ENCODE assay signal across 8 mouse cellular contexts in the genomic region with DNA sequence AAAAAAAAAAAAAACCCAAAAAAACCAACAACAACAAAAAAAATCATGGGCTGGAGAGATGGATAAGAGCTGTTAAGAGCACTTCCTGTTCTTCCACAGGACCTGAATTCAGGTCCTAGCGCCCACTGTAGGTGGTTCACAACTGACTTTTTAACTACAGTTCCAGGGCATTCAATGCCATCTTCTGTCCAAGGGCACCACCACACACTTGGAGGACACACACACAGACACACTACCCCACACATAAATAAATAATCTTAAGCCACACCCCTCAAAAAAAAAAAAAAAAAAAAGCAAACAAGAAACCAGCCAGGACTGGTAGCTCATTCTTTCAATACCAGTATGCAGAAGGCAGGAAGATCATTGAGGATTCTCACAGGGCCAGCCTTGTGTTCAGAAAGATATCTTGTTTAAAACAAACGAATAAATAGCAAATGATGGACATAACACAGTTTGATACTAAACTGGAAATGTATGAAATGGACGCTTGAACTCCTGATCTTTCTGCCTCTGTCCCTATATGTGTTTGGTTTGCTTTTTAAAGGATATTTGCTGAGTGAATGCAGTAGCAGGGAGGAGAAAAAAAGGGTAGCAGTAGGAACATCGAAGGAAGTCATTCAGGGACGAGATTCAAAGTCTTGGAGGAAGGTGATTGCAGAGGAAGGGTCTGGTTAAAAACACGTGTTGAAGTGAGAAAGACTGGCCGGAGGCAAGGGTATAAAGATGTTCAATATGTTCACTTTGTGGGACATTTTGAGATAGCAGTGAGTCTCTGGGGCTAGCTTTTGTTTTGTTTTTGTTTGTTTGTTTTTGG. TPM values are rescaled to one million over a fixed set of nuclear protein-coding genes. Genes with fewer than 3 reads are reported as not detected.
A peak's percentile ranks its signal among the peaks of the same experiment; 100 is the strongest.
DNase-seq lines count a peak whose midpoint lies in the region; ATAC-seq and TF ChIP-seq lines count a peak whose summit lies in the region.

No protein-coding gene starts in this region.

- 21% methylated on average over 7 of the region's 7 CpGs for WGBS in lung, embryonic 14.5 days
- WGBS in heart, embryonic 16.5 days = 21% methylated on average over 7 of the region's 7 CpGs
- WGBS in macrophage (ENCODE audit: missing documents) = 14% methylated on average over 7 of the region's 7 CpGs

- H3K9me3 ChIP-seq in lung, embryonic 14.5 days (ENCODE audit: low read depth, low read length) = no peaks in the 10 kb centered on the region
- no peaks in the 10 kb centered on the region for H3K9me3 ChIP-seq in heart, embryonic 16.5 days (replicated peaks; ENCODE audit: control insufficient read depth, low read length)

- peak overlapping the region; percentile 59 for H3K4me2 ChIP-seq in lung, embryonic 14.5 days
- H3K4me2 ChIP-seq in heart, embryonic 16.5 days (ENCODE audit: low read depth, low read length) = peak overlapping the region; percentile 68

- peaks cover 3% of the 10 kb centered on the region; the same call in 1 of the 2 replicates for H3K4me1 ChIP-seq in lung, embryonic 14.5 days (ENCODE audit: insufficient read depth)
- H3K4me1 ChIP-seq in heart, embryonic 16.5 days (ENCODE audit: control insufficient read depth, insufficient read depth, low read length) = peaks cover 9% of the 10 kb centered on the region

- ATAC-seq in lung, embryonic 14.5 days (ENCODE audit: insufficient read depth) = no peak
- no peak for ATAC-seq in heart, embryonic 16.5 days (replicated peaks; ENCODE audit: extremely low read depth, insufficient read depth, low FRiP score)

- H3K36me3 ChIP-seq in lung, embryonic 14.5 days (ENCODE audit: insufficient read depth) = no peaks in the 10 kb centered on the region
- H3K36me3 ChIP-seq in heart, embryonic 16.5 days (ENCODE audit: control insufficient read depth, insufficient read depth) = no peaks in the 10 kb centered on the region
- H3K36me3 ChIP-seq in macrophage (ENCODE audit: inconsistent target) = no peaks in the 10 kb centered on the region

- peak overlapping the region; percentile 90 for H3K9ac ChIP-seq in lung, embryonic 14.5 days
- peak overlapping the region; percentile 78 for H3K9ac ChIP-seq in heart, embryonic 16.5 days (ENCODE audit: low read length)

- peak overlapping the region; percentile 96 for H3K4me3 ChIP-seq in lung, embryonic 14.5 days (ENCODE audit: low read depth, low read length)
- peak overlapping the region; percentile 94 for H3K4me3 ChIP-seq in heart, embryonic 16.5 days (ENCODE audit: low read length)
- peak overlapping the region; percentile 77 for H3K4me3 ChIP-seq in macrophage (ENCODE audit: inconsistent target)

- intact Hi-C loops in left cerebral cortex, postnatal 36 days (cut with DNase I) = no loop called here

- peaks cover 39% of the 10 kb centered on the region for H3K79me2 ChIP-seq in macrophage (ENCODE audit: inconsistent target)

- no peaks in the 10 kb centered on the region for H3K27me3 ChIP-seq in lung, embryonic 14.5 days (ENCODE audit: insufficient read depth, low read length)
- H3K27me3 ChIP-seq in heart, embryonic 16.5 days (ENCODE audit: control insufficient read depth, insufficient read depth, low read length) = no peaks in the 10 kb centered on the region

- peak overlapping the region; percentile 99 for H3K27ac ChIP-seq in lung, embryonic 14.5 days (ENCODE audit: low read depth)
- H3K27ac ChIP-seq in heart, embryonic 16.5 days (ENCODE audit: low read length) = peak overlapping the region; percentile 88
- H3K27ac ChIP-seq in macrophage = peak overlapping the region; percentile 84

- DNase-seq in lung, embryonic 14.5 days = peak; percentile 39
- DNase-seq in lung, postnatal 10 days = no peak
- peak; percentile 52 for DNase-seq in adipocyte (ENCODE audit: low spot score)
- DNase-seq in left cerebral cortex, postnatal 36 days (ENCODE audit: low spot score in 2 of 2) = no peak
- no peak for DNase-seq in ovary, postnatal 10 days (ENCODE audit: low spot score)
- DNase-seq in retina, embryonic 14.5 days (ENCODE audit: low spot score) = no peak

- TF ChIP-seq CTCF in lung, embryonic 14.5 days (IDR thresholded peaks at IDR 0.05; ENCODE audit: low read depth) = no peak

RNA-seq across cellular contexts. Expression of a gene that starts 1.1 kb away (rescaled TPM):
- 87.4 and 87.5 TPM in 2 replicates for polyA plus RNA-seq in lung, embryonic 14.5 days (2014; fragmentation: Nextera tagmentation; extraction: Ambion mirVana)
- 43.7 and 51.5 TPM in 2 replicates for polyA plus RNA-seq in heart, embryonic 16.5 days (2015; fragmentation: Nextera tagmentation; extraction: Ambion mirVana)
- total RNA-seq in macrophage (2018; cell fraction: chromatin; rRNA removed) = 10 to 100 TPM in 3 of 26 experiments, 1 to 10 TPM in 23; 1.2 to 23.1 (median 3.8) TPM
- total RNA-seq in macrophage (2018; cell fraction: cytosol; rRNA removed) = 1 to 10 TPM in 24 of 26 experiments, under 1 TPM in 2; 0.80 to 5.9 (median 1.7) TPM
- 10 to 100 TPM in 2 of 26 experiments, 1 to 10 TPM in 24; 1.3 to 19.6 (median 3.5) TPM for total RNA-seq in macrophage (2018; cell fraction: nucleus; rRNA removed)
- 1.2 to 5.9 TPM (median 4.1 TPM) in 3 replicates for polyA plus RNA-seq in macrophage (2018)
- 1 to 10 TPM; 1.1 TPM for total RNA-seq in left cerebral cortex, postnatal 36 days (2021)

RNA-seq across cellular contexts. Expression of a gene that starts 37.5 kb away (rescaled TPM):
- 42.3 and 51.3 TPM in 2 replicates for polyA plus RNA-seq in lung, embryonic 14.5 days (2014; fragmentation: Nextera tagmentation; extraction: Ambion mirVana)
- polyA plus RNA-seq in heart, embryonic 16.5 days (2015; fragmentation: Nextera tagmentation; extraction: Ambion mirVana) = 81.9 and 85.6 TPM in 2 replicates
- 100 to 1,000 TPM in 11 of 26 experiments, 10 to 100 TPM in 14, 1 to 10 TPM in 1; 7.7 to 132 (median 83.5) TPM for total RNA-seq in macrophage (2018; cell fraction: chromatin; rRNA removed)
- total RNA-seq in macrophage (2018; cell fraction: cytosol; rRNA removed) = 10 to 100 TPM; 46.8 to 68.2 (median 59.2) TPM
- 100 to 1,000 TPM in 1 of 26 experiments, 10 to 100 TPM in 25; 16.4 to 104 (median 55.1) TPM for total RNA-seq in macrophage (2018; cell fraction: nucleus; rRNA removed)
- polyA plus RNA-seq in macrophage (2018) = 42.9 to 68.4 TPM (median 54.3 TPM) in 3 replicates
- total RNA-seq in left cerebral cortex, postnatal 36 days (2021) = 10 to 100 TPM; 34.1 to 37.4 TPM

RNA-seq across cellular contexts. Expression of a gene that starts 59.5 kb away (rescaled TPM):
- 27.6 and 28.1 TPM in 2 replicates for polyA plus RNA-seq in lung, embryonic 14.5 days (2014; fragmentation: Nextera tagmentation; extraction: Ambion mirVana)
- polyA plus RNA-seq in heart, embryonic 16.5 days (2015; fragmentation: Nextera tagmentation; extraction: Ambion mirVana) = 13.0 and 13.1 TPM in 2 replicates
- 10 to 100 TPM in 14 of 26 experiments, 1 to 10 TPM in 12; 1.3 to 47.6 (median 10.9) TPM for total RNA-seq in macrophage (2018; cell fraction: chromatin; rRNA removed)
- 10 to 100 TPM in 21 of 26 experiments, 1 to 10 TPM in 5; 4.2 to 48.0 (median 31.1) TPM for total RNA-seq in macrophage (2018; cell fraction: cytosol; rRNA removed)
- total RNA-seq in macrophage (2018; cell fraction: nucleus; rRNA removed) = 10 to 100 TPM in 14 of 26 experiments, 1 to 10 TPM in 12; 3.0 to 56.7 (median 11.9) TPM
- 40.9 to 70.1 TPM (median 44.6 TPM) in 3 replicates for polyA plus RNA-seq in macrophage (2018)
- total RNA-seq in left cerebral cortex, postnatal 36 days (2021) = 1 to 10 TPM; 2.4 to 3.4 TPM

Comparison
In these comparisons a context has a peak if more than half of its experiments do, and no peak if none do; other contexts are left out.
1. DNase-seq: peak in lung, embryonic 14.5 days (single experiment) and adipocyte (single experiment); none in lung, postnatal 10 days (single experiment), left cerebral cortex, postnatal 36 days (0 of 2), ovary, postnatal 10 days (single experiment) and retina, embryonic 14.5 days (single experiment).
2. Peak in every context shown above with its lines, with median percentiles within 50 percentile points of each other: H3K27ac ChIP-seq and H3K4me3 ChIP-seq.